Mouse (Mus musculus) stomach, postnatal 0 days (tissue): Measurements from ENCODE around the gene Fas.

Experiments
- CTCF ChIP-seq: IDR thresholded peaks from 2 replicates; pipeline ENCODE4 v1.5.1; 2016; ENCODE audit warnings: antibody characterized with exemption, low read depth, mild to moderate bottlenecking, moderate library complexity
- EP300 ChIP-seq: optimal IDR thresholded peaks from 2 replicates; pipeline ENCODE3; 2016; ENCODE audit warnings: antibody characterized with exemption

GRCm38 (mm10) chr19:34306794-34307193, 16.3 kb downstream of the Fas start:
- TF ChIP-seq CTCF, result no peak
- no peak for TF ChIP-seq EP300
